Mouse (Mus musculus) kidney, adult 8-10 months (tissue): ENCODE data around the gene Stx1a.
A peak's percentile ranks its signal among the peaks of the same experiment; 100 is the strongest.
"Not testable (repeated sequence)": the region's sequence is repeated elsewhere in the genome, so short reads cannot be mapped to it uniquely, and the experiment has no call there.

Source experiments
- DNase-seq, 2 experiments: peaks; one replicate each; pipeline ENCODE4 v3.0.0; 2022

Stx1a gene

GRCm38 (mm10) chr5:135042105-135042788, 19.0 kb downstream of the Stx1a start:
- no peak for DNase-seq

DNA sequence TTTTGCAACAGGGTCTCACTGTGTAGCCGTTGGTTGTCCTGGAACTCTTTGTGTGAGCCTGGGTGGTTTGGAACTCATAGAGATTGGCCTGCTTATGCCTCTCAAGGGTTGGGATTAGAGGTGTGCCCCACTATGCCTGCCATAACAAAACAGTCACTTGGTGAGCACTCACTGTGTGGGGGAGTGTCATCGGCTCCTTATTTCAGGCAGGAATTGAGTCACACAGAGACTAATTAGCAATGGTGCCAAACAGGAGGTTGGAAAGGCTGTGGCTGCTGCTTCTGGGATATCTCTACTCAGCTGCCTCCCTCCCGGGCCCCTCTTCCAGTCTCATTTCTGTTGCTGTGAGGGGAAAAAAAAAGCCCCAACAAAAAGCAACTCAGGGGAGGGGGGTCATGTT, 21.3 kb downstream of the Stx1a start:
- DNase-seq, result no peak

- no peak for DNase-seq
Observed at GRCm38 (mm10) chr5:135048539-135048938, 25.3 kb downstream of the Stx1a start.

DNA sequence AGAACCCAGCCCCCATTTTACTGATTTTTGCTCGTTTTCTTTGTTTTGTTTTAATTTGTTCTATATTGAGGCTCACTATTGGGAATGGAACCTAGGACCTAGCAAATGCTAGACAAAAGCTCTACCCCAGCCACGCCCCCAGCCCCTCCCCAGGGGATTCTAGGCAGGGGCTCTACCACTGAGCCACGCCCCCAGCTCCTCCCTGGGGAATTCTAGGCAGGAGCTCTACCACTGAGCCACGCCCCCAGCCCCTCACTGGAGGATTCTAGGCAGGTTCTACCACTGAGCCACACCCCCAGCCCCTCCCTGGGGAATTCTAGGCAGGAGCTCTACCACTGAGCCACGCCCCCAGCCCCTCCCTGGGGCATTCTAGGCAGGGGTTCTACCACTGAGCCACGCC, 26.0 kb downstream of the Stx1a start:
- not testable (repeated sequence) for DNase-seq

GRCm38 (mm10) chr5:135053356-135053755, 30.1 kb downstream of the Stx1a start:
- DNase-seq, result no peak

DNA sequence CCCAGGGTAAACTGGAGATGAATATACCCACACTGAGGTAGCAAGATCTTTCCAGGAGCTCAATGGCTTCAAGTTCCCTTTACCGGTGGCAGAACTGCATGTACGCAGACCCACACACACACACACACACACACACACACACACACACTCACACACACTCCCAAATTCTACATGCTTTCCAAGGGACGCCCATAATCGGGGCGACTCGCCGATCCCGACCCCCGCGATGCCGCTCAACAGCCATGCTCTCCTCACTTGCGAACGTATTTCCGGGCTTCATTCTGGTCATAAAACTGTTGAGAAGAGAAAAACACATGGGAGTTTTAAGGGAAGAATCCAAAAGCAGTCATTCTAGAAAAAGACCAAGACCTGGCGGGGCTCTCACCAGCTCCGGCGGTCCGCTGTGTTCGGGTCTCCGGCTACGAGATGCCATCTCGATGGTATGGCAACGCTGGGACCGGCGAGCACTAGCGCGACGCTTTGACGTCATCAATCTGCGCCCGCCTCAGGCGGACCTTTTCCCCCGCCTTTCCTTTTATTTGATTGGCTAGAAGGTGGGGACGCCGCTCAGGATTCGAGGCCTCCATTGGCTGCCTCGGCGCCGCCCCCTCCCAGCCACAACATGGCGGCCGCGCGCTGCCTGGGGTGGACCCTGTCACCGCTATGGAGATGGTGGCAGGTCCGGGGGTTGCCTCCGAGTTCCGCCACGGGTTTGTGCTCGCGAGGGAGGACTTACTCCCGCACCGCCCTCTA, 40.5 kb downstream of the Stx1a start, which contains the start of gene Dnajc30:
Dnajc30 (plus strand) TSS at position 574 of the 753 bp plus-strand sequence.
- DNase-seq, result peak; percentile 97

GRCm38 (mm10) chr5:135064382-135064766, 41.1 kb downstream of the Stx1a start:
- no peak for DNase-seq

- not testable (repeated sequence) for DNase-seq
Observed at GRCm38 (mm10) chr5:135064909-135065446, 41.7 kb downstream of the Stx1a start, which contains the start of gene Bud23. Bud23 (minus strand) TSS chr5:135064959.

DNA sequence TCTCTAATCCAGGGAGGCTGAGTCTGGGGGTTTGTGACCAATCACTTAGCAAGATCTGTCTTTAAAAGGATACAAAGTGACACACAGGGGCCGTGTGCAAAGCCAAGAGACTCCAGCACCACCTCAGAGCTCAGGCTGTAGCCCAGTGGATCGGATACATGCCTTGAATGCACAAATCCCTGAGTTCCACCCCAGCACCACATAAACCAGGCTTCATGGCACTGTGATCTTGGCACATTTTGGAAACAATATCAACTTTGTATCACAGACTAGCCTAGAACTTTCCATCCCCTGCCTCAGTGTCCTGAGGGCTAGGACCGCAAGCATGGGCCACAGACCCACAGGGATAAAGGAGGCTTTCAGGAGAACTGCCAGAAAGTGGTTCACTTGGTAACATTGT, 42.7 kb downstream of the Stx1a start:
- DNase-seq, result no peak

GRCm38 (mm10) chr5:135070448-135070847, 47.2 kb downstream of the Stx1a start:
- DNase-seq, result no peak

DNA sequence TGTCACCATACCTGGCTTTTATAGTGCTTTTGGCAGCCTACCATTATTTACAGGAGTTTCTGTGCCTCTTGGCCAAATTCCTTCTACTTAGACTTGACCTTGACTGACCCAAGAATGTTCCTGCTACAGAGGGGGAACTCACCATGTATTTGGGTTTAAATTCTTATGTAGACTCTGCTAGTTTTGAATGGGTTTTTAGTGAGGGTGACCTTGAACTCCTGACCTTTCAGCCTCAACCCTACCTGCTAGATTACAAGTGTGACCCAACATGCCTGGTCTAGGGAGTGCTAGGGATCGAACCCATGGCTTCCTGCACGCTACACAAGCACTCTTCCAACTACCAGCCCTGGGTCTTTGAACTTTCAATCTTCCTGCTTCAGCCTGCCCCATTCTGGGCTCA, 48.8 kb downstream of the Stx1a start:
- no peak for DNase-seq

- no peak for DNase-seq
Observed at GRCm38 (mm10) chr5:135072720-135073119, 49.4 kb downstream of the Stx1a start.

DNA sequence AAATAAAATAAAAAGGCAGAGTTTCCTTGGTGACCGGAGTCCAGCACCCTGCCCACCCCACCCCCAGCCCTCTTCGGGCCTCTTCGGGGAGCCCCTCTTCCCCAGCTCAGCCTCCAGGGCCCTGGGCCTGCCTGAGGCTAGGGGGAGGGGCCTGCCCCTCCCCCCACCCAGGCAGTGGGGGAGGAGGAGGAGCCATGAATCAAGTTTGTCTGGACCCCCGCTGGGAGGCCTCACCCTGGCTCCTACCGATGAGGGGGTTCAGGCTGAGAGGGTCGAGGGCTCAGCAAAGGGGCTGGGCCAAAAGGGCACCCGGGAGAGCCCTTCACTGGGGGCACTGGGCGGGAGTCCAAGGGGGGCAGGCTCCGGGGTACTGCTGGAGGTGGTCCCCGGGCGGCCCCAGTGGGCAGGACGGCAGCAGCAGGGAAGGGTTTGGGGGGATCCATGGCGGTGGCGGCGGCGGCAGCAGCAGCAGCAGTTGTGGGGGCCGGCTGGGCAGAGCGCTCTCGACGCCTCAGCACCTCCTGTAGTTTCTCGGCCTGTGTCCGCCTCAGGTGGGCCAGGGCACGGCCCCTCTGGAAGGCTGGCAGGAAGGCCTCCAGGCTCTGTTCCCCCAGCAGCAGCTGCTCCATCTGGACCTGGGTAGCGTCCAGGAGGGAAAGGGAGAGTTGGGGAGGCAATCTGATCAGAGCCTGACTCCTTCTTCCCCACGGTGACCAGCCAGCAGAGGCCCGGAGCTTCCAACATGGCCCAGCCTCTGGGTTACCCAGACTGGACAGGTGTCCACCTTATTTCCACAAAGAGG, 50.3 kb downstream of the Stx1a start:
- no peak for DNase-seq

GRCm38 (mm10) chr5:135075655-135076054, 52.4 kb downstream of the Stx1a start:
- DNase-seq, result no peak

DNA sequence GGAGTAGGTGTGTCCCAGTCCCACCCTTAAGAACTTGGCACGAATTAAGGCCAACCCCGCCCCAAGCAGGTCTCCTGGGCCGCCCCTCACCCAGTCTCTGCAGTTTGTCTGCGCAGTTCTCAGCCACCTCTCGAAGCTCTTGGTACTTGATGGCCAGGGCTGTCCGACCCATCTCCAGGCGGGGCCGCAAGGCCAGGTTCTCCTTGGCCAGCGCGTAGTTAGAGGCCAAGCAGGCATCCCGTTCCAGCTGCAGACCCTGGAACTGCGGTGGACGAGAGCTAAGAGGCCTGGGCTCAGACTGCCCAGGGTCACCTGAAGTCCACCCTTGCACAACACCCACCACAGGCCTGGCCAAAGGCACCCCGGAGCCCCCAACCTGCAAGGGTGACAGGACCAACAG, 53.1 kb downstream of the Stx1a start:
- DNase-seq, result peak in 1 of 2 experiments; percentile 26

- peak; percentile 67 to 74 for DNase-seq
Observed at GRCm38 (mm10) chr5:135076931-135077505, 53.7 kb downstream of the Stx1a start.

DNA sequence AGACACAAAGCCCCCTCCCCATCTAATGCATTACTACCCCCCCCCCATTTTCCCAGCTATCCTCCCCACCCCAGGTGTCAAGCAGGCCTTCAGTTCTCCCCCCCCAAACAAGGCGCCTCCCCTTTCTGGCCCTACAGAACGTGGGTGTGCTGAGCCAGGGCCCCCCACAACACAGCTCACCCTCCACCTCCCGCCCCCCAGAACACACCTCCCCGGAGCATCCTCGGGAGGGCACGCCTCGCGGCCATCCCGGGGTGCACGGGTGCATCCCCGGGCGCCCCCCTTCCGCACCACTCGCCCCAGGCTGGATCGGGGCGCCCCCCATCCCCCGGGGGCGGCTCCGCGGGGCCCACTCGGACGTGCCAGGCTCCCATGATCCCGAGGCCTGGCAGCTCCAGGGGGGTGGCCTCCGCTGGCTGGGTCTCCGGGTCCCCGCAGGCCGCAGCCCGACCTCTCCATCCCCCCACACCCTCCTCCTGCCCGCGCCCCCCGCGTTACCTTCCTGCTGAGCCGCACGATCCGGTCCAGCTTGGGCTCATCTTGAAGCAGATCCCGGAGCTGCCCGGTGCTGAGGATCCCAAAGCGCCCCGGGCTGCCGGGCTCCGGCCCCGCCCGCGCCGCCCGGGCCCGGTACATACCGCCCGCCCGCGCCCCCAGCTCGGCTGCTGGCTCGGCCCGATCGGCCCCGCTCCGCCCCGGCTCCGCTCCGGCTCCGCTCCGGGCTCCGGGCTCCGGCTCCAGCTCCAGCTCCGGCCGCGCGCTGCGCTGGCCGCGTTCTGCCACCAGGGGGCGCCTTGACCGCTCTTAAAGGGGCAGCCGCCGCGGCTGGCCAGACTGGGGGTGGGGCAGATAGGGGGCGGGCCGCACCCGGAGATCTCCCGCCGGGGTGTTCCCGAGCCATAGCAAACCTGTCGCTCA, 54.5 kb downstream of the Stx1a start, which contains the start of gene Vps37d:
Vps37d (minus strand) TSS at position 703 of the 918 bp plus-strand sequence.
- peak; percentile 85 to 93 for DNase-seq

- DNase-seq, result no peak
Observed at GRCm38 (mm10) chr5:135078482-135078810, 55.2 kb downstream of the Stx1a start.

DNA sequence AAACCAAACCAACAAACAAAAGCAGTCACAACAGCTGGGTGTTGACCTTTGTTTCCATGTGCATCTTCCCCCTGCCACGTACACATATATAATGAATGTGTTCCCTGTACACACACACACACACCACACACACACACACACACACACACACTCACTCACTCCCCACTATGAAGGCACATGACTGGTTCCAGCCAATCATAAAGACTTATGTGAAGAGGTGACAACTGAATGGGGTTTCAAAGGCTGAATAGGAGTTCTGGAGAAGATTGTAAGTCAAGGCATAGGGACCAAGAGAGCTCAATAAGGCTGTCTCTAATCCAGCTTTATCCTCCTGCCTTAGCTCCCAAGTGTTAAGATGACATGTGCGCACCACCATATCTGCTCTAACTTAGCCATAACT, 56.3 kb downstream of the Stx1a start:
- DNase-seq, result no peak

DNA sequence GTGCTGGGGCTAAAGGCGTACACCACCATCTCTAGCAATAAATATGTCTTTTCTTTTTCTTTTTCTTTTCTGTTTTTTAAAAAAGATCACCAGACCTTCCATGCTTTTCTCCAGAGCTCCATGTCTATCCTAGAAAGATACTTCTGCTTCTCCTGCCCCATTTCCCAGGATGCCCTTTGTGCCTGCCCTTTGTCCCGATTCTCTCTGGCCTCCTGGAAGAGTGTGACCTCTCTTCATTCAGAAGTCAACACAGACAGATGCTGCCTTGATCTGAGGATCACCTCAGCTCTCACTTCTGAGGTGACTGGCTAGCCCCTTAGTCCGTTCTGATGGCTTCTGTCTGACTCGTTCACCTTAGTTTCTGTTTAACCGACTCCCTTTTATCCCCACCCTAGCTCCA, 57.3 kb downstream of the Stx1a start:
- DNase-seq, result peak; percentile 30 to 36

DNA sequence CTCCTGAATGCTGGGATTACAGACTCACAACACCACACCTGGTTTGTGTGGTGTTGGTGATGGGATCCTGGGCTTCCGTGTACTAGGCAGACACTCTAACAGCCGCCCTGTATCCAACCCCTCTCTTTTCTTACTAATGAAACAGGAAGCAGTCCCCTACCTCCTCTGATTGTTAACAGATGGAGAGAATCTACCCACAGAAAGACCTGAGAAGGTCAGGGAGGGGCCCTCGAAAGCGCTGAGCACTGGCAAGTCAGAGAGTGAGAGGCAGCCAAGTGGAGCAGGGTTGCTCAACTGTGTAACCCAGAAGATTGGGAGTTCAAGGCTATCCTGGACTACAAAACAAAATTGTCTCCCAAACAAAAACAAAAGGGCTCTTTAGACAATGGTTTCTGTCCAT, 63.6 kb downstream of the Stx1a start:
- DNase-seq, result no peak

- DNase-seq, result peak; percentile 76 to 79
Observed at GRCm38 (mm10) chr5:135089653-135090052, 66.4 kb downstream of the Stx1a start, which contains the start of gene Mlxipl. Mlxipl (plus strand) TSS chr5:135089890.
